Mouse (Mus musculus) urinary bladder, adult 2 months (tissue): ENCODE data around the gene Rab5a. TPM values are rescaled to one million over a fixed set of nuclear protein-coding genes. Genes with fewer than 3 reads are reported as not detected.

Experiments
- DNase-seq: peaks from one replicate; pipeline ENCODE4 v3.0.0; 2022; ENCODE audit warnings: low spot score
- polyA plus RNA-seq: library from polyadenylated mRNA; depleted of rRNA; stranded (reverse); fragments of >200 nt; gene quantifications from 2 replicates; pipeline ENCODE4 v1.2.3, GENCODE M21; 2012; rRNA removed

Gene Rab5a
- polyA plus RNA-seq, 1 experiment = 65.4 TPM

DNA sequence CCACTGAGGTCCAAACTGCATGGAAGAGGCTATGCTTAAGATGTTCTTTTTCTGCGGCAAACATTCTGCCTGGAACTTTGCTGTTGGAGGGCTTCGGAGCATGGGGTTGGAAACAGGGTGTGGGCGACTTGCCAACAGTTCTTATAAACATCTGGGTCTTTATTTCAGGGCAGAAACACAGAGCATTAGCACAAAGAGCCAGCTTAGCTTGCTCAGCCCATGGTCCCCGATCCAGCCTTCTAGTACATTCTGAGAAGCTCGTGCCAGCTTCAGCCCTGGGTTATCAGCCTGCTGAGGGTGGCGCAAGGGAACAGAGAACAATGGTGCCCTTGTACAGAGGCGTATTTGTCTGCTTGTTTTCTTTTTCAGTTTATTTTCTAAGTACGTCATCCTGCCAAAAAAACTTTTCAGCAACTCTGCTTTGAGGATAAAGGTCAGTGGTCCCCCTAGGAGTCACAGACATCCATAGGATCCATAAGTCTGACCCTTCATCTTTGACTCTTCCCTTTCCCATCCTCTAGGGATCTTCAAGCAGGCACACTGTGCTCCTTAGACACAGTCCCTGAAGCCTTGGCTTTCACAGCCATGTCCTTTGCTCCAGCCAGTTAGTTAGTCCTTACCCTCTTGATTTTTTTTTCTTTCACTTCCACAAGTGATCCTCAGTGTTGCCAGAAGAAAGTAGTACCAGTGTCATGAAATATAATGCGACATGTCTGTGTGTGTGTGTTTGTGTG lies 64.7 kb downstream of the Rab5a start:
- no peak for DNase-seq

DNA sequence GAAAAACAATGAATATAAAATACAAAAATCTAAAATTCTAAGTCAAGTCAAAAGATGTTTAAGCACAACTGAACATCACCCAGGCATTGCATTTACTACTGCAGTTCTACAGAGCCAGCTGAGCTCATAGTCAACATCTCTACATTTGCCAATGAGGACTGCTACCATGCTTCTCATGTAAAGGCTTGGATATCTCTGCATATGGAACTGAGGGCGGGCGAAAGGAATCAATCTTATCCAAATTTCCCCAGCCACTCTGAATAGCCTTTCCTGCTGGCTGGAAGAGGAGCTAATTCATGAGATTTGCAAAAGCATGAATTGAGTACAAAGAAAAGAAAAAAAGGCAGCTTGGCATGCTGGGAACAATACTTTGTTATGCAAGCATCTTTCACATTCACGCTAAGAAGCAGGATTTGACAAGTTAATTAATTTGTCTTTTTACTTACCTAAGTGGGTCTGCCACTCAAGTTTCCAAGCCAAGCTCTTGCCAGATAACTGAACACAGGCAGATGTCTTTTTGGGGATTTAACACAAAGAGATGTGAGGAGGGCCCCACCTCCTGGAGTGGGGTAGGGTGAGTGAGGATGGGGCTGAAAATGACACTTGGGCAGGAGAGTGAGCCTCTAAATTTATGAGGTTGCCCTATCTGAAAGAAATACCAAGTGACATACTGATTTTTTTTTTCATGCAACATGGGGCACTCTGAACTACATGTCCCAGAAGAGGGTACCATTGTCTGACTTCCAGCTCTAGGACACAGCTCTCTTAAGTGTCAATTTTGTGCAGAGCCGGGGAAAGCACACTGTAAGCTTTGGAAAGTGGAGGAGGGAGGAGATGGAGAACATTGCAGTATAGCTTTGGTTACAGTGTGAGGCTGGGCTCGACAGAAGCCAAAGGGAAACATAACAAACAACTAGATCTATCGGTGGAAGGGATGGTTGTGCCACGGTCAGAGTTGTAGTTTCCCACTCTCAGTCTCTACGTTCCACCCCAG lies 72.6 kb downstream of the Rab5a start:
- DNase-seq = no peak

GRCm38 (mm10) chr17:53554088-53554487 lies 75.1 kb downstream of the Rab5a start:
- no peak for DNase-seq

DNA sequence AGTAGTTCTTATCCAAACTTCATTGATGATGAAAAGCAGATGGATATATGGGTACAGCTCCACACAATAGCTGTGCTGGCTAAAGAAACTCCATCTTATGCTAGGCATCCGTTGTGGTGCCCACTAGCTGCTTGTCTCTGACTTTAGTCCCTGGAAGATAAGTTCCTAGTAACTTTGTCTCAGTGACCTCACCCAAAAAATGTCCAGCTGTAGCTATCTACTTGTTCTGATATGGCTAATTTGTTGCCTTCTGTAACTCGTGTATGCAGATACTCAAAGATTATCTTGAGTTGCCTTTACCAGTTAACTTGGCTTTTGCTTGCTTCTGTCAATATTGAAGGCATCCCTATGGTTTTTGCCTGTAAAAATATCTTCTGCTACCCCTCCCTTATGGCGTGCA lies 75.8 kb downstream of the Rab5a start:
- no peak for DNase-seq

Other genes with a start within 250 kb of the Rab5a start
- 0.74 and 1.0 TPM in 2 replicates for gene Efhb, start 15.9 kb upstream of the Rab5a start, polyA plus RNA-seq
- gene Pp2d1, start 60.2 kb downstream of the Rab5a start, polyA plus RNA-seq = not detected in 2 replicates
- gene Kat2b, start 87.6 kb downstream of the Rab5a start, polyA plus RNA-seq = 31.5 and 35.5 TPM in 2 replicates
- 0.83 and 0.85 TPM in 2 replicates for gene Sgo1, start 210.1 kb downstream of the Rab5a start, polyA plus RNA-seq